Mouse (Mus musculus) macrophage (primary cell): ENCODE results near the gene Upf2. TPM values are rescaled to one million over a fixed set of nuclear protein-coding genes. Genes with fewer than 3 reads are reported as not detected.

Experiments
- H3K27ac ChIP-seq: fragments of 350-480 bp; formaldehyde crosslinking; 2 replicates; pipeline ENCODE4 v1.9.0; 2021
- H3K36me3 ChIP-seq: fragments of 350-480 bp; formaldehyde crosslinking; 2 replicates; pipeline ENCODE4 v1.9.0; 2021; ENCODE audit errors: inconsistent target
- H3K4me3 ChIP-seq: fragments of 350-480 bp; formaldehyde crosslinking; 2 replicates; pipeline ENCODE4 v1.9.0; 2021; ENCODE audit errors: inconsistent target
- H3K79me2 ChIP-seq: fragments of 350-480 bp; formaldehyde crosslinking; 2 replicates; pipeline ENCODE4 v1.9.0; 2021; ENCODE audit errors: inconsistent target
- WGBS: methylation state at CpG from one replicate; pipeline ENCODE4 v1.1.7; 2026; ENCODE audit warnings: inconsistent platforms; ENCODE audit not compliant: missing documents; 5-methylcytosine and 5-hydroxymethylcytosine counted together
- polyA plus RNA-seq: library from polyadenylated mRNA; stranded (reverse); fragments of 250-400 nt; gene quantifications from 3 replicates; pipeline ENCODE4 v1.2.4, GENCODE M21; 2018; ENCODE audit warnings: inconsistent platforms
- total RNA-seq, 78 experiments: library from RNA; depleted of rRNA; stranded (reverse); fragments of 250-400 nt; gene quantifications; 1 replicate in 9 of 78; 2 replicates in 24 of 78; 3 replicates in 43 of 78; 4 replicates in 2 of 78; pipeline ENCODE4 v1.2.4; 2018; ENCODE audit warnings: inconsistent platforms in 56 of 78

Gene Upf2
- total RNA-seq (2018; cell fraction: chromatin; rRNA removed), result 10 to 100 TPM; 16.2 to 71.3 (median 57.5) TPM
- total RNA-seq (2018; cell fraction: cytosol; rRNA removed), result 10 to 100 TPM; 10.9 to 25.6 (median 19.7) TPM
- 10 to 100 TPM; 13.3 to 50.2 (median 35.2) TPM for total RNA-seq (2018; cell fraction: nucleus; rRNA removed)
- polyA plus RNA-seq, result 15.9 to 30.9 TPM (median 17.5 TPM) in 3 replicates

DNA sequence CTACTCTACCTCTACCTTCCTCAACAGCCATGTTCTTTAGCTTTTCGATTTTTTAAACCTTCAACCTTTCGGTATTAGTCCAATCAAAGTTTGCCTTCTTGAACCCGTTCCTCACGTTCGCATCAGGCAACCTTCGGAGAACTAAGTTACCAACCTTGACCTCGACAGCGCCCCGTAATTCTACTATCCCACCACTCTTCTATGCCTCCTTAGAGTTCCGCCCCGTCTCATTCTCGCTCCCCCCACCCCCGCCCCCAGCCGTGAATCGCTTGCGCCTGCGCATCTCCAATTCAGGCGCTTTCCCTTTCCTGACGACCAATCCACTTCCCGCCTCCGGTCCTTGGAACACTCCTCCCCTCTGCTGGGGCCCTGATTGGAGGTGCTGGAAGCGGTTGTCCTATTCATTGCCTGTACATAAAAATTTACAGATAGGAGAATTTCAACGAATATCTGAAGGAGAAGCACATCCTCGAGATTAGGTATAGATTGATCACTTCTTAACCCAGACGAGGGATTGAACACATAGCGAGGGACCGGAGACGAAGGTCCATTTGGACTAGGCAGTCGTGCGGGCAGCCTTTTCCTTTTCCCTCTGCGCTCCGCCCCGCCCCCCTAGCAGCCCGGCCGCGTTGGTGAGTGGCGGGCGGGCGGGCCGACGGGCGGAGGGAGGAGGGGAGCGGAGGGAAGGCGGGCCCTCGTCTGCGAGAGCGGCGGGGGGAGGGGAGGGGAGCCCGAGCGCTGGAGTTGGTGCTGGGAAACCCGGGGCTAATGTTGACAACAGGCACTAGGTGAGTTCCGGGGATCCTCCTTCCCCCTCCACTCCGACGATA lies at the start of gene Upf2:
TSS of gene Upf2 (plus strand) at position 704 of the 830 bp plus-strand sequence.
- Histone ChIP-seq H3K79me2 (peaks cover 46% of the 10 kb centered on the region), H3K36me3 (no peaks in the 10 kb centered on the region), H3K4me3 (peak within 1 kb of the TSS; percentile 78), H3K27ac (peak within 1 kb of the TSS; percentile 85)
- WGBS, result under 1% methylated on average over 33 of the region's 54 CpGs

DNA sequence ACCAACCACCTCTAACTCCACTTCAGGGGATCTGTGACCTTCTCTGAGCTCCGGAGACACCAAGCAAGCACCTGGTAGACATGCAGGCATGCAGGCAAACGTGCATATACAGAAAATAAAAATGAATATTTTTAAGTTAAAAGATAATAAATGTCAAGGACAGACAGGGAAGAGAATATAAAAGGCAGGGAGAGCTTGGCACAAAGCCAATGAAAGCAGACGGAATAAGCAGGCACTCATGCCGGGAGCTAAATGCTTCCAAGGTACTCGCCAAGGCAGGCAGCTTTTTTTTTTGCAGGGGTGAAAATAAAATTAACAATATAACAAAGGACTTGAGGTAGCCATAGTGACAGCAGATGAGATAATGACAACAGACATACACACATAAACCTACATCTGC lies 45.2 kb upstream of the Upf2 start:
- Histone ChIP-seq H3K36me3 (no peaks in the 10 kb centered on the region), H3K79me2 (no peaks in the 10 kb centered on the region), H3K4me3 (no peak overlapping the region), H3K27ac (no peak overlapping the region)
- 80% methylated on average over 1 of the region's 5 CpGs for WGBS

DNA sequence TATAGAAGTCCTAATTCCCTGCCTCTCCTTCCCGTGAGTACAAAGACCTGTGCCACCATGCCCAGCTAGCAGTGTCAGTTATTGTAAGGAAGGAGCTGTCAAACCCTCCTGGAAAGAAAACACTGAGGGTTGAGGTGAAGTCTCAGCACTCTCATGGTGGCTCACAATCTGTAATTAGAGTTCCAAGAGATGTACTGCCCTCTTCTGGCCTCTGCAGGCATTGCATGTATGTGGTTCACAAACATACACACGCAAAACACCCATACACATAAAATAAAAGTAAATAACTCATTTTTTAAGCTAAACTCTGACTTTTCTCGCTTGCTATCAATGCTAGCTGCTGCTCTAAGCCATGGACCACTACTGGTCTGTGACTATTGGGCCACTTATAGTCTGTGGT lies 44.6 kb upstream of the Upf2 start:
- Histone ChIP-seq H3K27ac (no peak overlapping the region), H3K79me2 (no peaks in the 10 kb centered on the region), H3K36me3 (no peaks in the 10 kb centered on the region), H3K4me3 (no peak overlapping the region)
- 59% methylated on average over 3 of the region's 3 CpGs for WGBS

DNA sequence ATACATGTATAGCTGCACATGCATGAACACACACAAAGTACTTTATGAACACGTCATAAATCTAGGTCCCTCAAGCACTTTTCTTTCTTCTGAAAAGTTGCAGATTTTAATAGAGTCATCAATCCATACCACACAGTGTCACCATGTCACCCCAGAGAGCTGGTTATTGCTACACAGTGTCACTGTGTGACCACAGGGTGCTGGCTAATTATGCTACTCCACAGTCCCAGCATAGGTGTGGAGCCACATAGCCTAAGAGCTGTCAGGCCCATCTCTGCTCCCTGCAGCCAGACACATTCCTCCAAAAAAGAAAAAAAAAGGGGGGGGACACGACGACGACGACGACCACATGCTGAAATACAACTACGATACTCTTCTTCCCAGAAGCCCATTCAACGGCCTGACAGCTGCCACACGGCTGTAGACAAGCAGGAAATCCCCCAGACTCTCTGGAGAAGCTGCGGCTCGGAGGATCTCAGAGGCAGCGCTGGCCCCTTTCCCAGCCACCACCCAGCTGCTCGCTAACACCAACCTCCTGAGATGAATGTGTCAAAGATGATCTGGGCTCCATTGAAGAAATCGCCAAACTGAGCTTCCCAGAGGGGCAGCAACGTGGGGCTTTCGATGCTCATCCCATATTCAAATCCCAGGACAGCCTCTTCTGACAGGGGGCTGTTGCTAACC lies 39.8 kb upstream of the Upf2 start:
- Histone ChIP-seq H3K4me3 (no peak overlapping the region), H3K79me2 (no peaks in the 10 kb centered on the region), H3K27ac (no peak overlapping the region), H3K36me3 (no peaks in the 10 kb centered on the region)
- 94% methylated on average over 12 of the region's 16 CpGs for WGBS

DNA sequence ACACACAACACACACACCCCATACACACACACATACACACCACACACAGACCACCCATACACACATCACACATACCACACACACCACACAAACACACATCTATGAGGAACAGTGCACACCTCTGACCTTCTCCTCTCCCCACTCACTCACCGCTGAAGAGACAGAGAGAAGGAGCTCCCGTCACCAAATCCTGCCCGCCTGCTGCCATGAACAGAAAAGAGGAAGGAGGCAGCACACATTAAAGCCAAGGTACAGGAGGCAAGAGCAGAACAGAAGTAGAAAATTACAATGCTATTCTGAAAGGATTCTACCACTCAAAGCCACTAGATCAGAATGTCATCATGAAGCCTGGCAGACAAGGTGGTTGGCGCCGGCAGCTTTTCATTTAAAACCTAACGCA lies 28.4 kb upstream of the Upf2 start:
- H3K36me3 ChIP-seq, result no peaks in the 10 kb centered on the region
- WGBS, result 44% methylated on average over 6 of the region's 6 CpGs
- no peak overlapping the region for H3K4me3 ChIP-seq
- H3K27ac ChIP-seq, result no peak overlapping the region
- no peaks in the 10 kb centered on the region for H3K79me2 ChIP-seq

DNA sequence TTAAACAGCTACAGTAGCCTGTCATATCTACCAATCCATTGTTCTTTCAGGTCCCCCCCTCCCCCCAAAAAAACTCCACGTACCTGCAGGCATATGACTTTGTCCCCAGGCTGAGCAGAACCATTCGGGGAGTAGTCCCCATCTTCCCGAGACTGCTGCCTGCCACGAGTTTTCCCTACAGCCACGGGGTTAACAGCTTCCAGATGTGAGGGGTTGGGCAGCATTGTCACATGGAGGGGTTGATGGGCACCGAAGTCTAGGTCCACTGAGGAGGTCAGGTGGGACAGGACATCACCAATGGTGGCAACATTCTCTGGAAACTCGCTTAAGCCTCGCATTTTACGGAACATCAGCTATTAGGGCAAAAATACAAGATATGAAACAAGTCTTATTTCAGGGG lies 27.5 kb upstream of the Upf2 start:
- no peaks in the 10 kb centered on the region for H3K79me2 ChIP-seq
- H3K36me3 ChIP-seq, result no peaks in the 10 kb centered on the region
- no peak overlapping the region for H3K4me3 ChIP-seq
- WGBS, result 89% methylated on average over 9 of the region's 9 CpGs
- no peak overlapping the region for H3K27ac ChIP-seq

DNA sequence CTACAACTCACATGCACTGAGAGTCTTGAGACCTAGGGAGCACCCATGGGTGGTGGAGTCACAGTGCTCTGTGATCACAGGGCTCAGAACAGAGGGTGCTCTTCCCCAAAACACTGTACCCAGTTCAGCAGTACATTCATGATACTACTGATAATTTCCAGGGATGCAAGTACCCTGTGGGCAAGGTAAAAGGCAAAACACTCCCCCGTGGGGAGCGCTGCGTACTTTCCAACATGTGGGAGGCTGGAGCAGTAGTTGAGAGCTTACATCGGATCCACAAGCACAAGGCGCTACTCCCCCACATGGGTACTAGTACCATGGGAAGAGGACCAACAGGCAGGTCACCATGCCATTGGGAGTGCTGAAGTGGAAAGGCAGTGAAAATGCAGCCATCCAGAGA lies 23.8 kb upstream of the Upf2 start:
- no peaks in the 10 kb centered on the region for H3K79me2 ChIP-seq
- H3K4me3 ChIP-seq, result no peak overlapping the region
- no peaks in the 10 kb centered on the region for H3K36me3 ChIP-seq
- no peak overlapping the region for H3K27ac ChIP-seq
- 96% methylated on average over 5 of the region's 5 CpGs for WGBS

DNA sequence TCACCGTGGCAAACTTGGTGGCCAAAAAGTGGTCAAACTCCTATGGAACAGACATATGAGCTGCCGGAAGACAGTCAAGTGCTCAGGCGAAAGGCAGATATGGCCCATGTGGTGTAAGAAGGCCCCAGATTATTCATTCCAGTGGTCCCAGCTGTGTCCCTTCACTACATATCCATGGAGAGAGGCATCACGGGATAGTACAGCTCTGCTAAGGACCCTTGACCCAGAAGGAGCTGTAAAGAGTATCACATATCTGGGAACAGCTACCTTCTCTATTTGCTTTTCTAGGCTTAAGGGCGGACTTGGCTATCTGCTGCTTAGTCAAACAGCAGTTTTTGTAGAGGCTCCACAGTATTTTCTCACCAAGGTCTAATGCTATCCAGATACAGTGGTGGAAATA lies 21.5 kb upstream of the Upf2 start:
- Histone ChIP-seq H3K79me2 (no peaks in the 10 kb centered on the region), H3K27ac (no peak overlapping the region), H3K4me3 (no peak overlapping the region), H3K36me3 (no peaks in the 10 kb centered on the region)
- 91% methylated on average over 5 of the region's 5 CpGs for WGBS

DNA sequence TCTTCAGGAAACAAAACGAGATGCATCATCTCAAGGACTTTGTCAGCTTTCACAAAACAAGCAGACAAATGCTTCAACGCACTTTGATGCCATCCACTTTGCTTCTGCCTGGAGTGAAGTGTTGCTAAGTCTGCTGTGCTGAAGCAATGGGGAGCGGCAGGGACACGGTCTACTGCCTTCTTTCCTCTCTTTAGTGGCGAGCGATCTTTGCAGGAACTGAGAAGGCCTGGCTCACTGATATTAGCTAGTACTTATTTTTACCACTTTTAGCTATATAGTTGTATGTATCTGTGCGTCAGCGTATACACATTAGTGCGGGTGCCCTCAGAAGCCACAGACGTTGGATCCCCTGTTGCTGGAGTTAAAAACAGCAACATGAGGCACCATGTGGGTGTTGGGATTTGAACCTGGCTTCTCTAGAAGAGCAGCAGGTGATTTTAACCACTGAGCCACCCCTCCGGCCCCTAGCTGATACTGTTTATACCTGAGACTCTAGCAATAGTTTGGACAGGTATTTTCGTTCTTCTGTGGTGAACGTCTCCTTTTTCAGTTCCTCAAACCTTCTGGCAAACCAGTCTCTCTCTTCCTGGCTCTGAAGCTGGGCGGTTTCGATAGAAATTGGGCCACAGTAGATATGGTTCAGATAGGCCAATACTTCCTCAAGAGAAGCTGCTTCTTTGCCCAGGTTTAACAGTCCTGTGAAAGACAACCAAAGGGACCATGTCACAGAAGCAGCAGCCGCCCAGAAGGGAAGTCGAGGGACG lies 20.8 kb upstream of the Upf2 start:
- Histone ChIP-seq H3K4me3 (no peak overlapping the region), H3K36me3 (no peaks in the 10 kb centered on the region), H3K27ac (no peak overlapping the region), H3K79me2 (no peaks in the 10 kb centered on the region)
- WGBS, result 39% methylated on average over 18 of the region's 18 CpGs

DNA sequence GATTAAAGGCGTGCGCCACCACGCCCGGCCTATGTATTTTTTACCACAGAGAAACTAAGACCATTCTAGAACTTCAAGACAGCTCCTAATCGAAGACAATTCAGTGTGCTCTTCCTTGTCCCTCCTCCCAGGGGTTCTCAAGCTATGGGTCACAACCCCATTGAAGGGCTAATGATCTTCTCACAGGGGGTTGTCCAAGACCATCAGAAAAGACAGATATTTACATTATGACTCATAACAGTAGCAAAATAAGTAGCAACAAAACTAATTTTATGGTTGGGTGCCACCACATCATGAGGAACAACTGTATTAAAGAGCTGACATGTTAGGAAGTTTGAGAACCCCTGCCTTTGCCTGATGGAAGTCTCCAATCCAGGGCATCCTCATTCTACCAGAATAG lies 19.3 kb upstream of the Upf2 start:
- no peaks in the 10 kb centered on the region for H3K79me2 ChIP-seq
- no peak overlapping the region for H3K27ac ChIP-seq
- no peak overlapping the region for H3K4me3 ChIP-seq
- no peaks in the 10 kb centered on the region for H3K36me3 ChIP-seq
- WGBS, result 82% methylated on average over 5 of the region's 5 CpGs

DNA sequence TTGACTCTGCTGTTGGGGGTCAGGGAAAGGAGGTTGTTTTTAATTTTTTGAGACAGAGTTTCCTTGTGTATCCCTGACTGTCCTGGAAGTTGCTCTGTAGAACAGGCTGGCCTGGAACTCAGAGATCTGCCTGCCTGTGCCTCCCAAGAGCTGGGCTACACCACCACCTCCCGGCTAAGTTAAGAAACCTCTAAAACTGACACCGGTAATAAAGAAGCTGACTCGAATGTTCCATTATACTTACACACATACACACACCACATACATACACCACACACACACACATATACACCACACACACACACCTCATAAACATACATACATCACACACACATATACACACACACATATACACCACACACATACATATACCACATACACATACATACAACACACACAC lies 16.3 kb upstream of the Upf2 start:
- Histone ChIP-seq H3K36me3 (no peaks in the 10 kb centered on the region), H3K27ac (no peak overlapping the region), H3K4me3 (no peak overlapping the region), H3K79me2 (no peaks in the 10 kb centered on the region)
- WGBS, result 97% methylated on average over 3 of the region's 3 CpGs

DNA sequence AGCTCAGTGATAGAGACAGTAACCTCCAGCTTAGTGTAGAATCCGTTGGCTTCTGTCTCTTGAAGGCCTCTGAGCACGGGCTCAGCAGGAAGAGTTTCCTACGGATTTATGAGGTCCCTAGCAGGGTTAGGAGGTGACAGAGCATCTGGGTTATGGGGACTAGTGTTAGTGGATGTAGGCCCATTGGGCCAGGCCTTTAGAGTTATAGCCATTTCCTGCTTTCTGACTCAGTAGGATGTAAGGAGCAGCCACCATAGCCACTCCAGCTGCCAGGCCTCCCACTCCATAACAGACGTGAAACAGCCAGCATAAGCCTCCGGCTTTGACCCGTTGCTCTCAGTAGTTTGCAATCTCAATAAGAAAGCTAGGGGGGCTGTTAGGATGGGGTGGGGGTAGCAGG lies 15.2 kb upstream of the Upf2 start:
- no peak overlapping the region for H3K27ac ChIP-seq
- H3K79me2 ChIP-seq, result no peaks in the 10 kb centered on the region
- no peaks in the 10 kb centered on the region for H3K36me3 ChIP-seq
- H3K4me3 ChIP-seq, result no peak overlapping the region
- WGBS, result 85% methylated on average over 6 of the region's 6 CpGs

DNA sequence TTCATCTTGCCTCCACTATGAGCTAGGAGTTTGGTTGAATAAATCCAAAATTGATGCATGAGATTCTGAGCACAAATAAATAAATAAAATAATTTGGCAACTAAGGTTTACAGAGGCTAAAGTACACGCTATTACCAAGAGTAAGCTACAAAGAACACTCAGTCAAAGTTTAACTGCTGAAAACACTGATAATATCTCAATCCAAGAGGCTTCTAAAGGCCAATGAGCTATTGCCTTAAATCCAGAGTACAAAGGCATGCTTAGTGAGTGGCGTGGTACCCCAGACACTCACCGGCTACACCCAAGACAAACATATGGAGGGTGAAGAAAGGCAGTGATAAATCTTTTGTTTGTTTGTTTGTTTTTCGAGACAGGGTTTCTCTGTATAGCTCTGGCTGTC lies 14.7 kb upstream of the Upf2 start:
- WGBS, result 93% methylated on average over 4 of the region's 4 CpGs
- Histone ChIP-seq H3K36me3 (no peaks in the 10 kb centered on the region), H3K27ac (no peak overlapping the region)

DNA sequence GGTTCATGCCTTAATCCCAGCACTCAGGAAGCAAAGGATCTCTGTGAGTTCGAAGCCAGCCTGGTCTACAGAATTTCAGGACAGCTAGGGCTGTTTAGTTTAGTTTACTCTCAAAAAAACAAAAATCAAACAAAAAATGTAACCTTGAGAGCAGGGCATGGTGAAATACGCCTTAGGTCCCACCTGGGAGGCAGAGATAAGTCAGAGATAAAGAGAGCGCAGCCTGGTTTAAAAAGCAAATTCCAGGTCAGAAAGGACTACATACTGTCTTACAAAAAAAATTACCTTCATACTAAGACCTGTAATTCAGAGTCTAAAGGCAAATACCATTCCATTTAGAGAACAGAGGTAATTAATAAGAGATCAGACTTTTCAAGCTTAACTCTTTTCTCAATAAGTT lies 11.9 kb upstream of the Upf2 start:
- H3K79me2 ChIP-seq, result no peaks in the 10 kb centered on the region
- H3K4me3 ChIP-seq, result no peak overlapping the region
- WGBS, result 98% methylated on average over 3 of the region's 3 CpGs
- H3K27ac ChIP-seq, result no peak overlapping the region
- H3K36me3 ChIP-seq, result no peaks in the 10 kb centered on the region

More for the DNA sequence above, 14.7 kb upstream of the Upf2 start:
- Histone ChIP-seq H3K4me3 (no peak overlapping the region), H3K79me2 (no peaks in the 10 kb centered on the region)
